Mouse (Mus musculus): ENCODE results near the gene Egfl7.

DNA sequence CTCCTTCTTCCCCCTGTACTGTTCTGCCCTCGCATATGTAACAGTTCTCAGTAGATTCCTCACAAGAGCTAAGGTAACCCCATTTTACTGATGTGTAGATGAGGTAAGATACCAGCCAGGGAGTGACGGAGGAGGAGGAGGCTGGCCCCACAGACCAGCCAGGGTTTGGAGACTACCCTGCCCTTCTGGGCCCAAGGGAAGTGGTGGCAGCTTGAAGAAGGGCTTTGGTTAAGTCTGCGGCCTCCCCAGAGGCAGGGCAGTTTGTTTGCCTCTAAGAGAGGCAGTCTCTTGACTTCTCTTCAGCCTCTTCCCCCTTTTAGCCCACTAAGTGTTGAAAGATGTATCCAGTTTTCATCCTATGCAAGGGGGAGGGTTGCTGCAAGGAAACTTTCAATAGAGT lies 26.8 kb downstream of the Egfl7 start:
- TF ChIP-seq TAL1 (IDR thresholded peaks at IDR 0.05; ENCODE audit: low read length) (no peak), GATA1 (IDR thresholded peaks at IDR 0.05; ENCODE audit: low read length) (no peak)
